Mouse (Mus musculus): ENCODE results near the gene Tmbim6. TPM values are rescaled to one million over a fixed set of nuclear protein-coding genes. Genes with fewer than 3 reads are reported as not detected.

Gene Tmbim6
- polyA plus RNA-seq (2016; fragmentation: Nextera tagmentation; extraction: Ambion mirVana): 267 and 272 TPM in 2 replicates

GRCm38 (mm10) chr15:99392486-99393385 lies at the start of gene Tmbim6:
Gene Tmbim6, plus strand, starts transcription at chr15:99392882.
- WGBS: under 1% methylated on average over 51 of the region's 51 CpGs
- Histone ChIP-seq H3K4me3 (peak within 1 kb of the TSS; percentile 87), H3K27me3 (ENCODE audit: poor library complexity, severe bottlenecking) (no peaks in the 10 kb centered on the region), H3K36me3 (replicated peaks) (no peaks in the 10 kb centered on the region), H3K4me1 (peaks cover 52% of the 10 kb centered on the region), H3K27ac (peak within 1 kb of the TSS; percentile 94), H3K9me3 (no peaks in the 10 kb centered on the region)
- peak; percentile 99 for DNase-seq (ENCODE audit: extremely low spot score, low spot score)

GRCm38 (mm10) chr15:99343414-99344147 lies 49.1 kb upstream of the Tmbim6 start:
- H3K27me3 ChIP-seq (ENCODE audit: poor library complexity, severe bottlenecking): no peaks in the 10 kb centered on the region
- no peaks in the 10 kb centered on the region for H3K36me3 ChIP-seq (replicated peaks)
- DNase-seq (ENCODE audit: extremely low spot score, low spot score): no peak
- WGBS: 67% methylated on average over 5 of the region's 5 CpGs
- H3K9me3 ChIP-seq: no peaks in the 10 kb centered on the region
- H3K4me3 ChIP-seq: no peak overlapping the region; the same call in 1 of the 2 replicates
- H3K27ac ChIP-seq: peak overlapping the region; percentile 69
- peaks cover 57% of the 10 kb centered on the region for H3K4me1 ChIP-seq

GRCm38 (mm10) chr15:99344148-99344870 lies 48.4 kb upstream of the Tmbim6 start:
- H3K4me1 ChIP-seq: peaks cover 54% of the 10 kb centered on the region

GRCm38 (mm10) chr15:99344961-99345360 lies 47.7 kb upstream of the Tmbim6 start:
- WGBS: 84% methylated on average over 4 of the region's 4 CpGs
- no peaks in the 10 kb centered on the region for H3K27me3 ChIP-seq (ENCODE audit: poor library complexity, severe bottlenecking)
- no peaks in the 10 kb centered on the region for H3K9me3 ChIP-seq
- no peak overlapping the region for H3K4me3 ChIP-seq
- no peaks in the 10 kb centered on the region for H3K36me3 ChIP-seq (replicated peaks)
- DNase-seq (ENCODE audit: extremely low spot score, low spot score): no peak
- peaks cover 50% of the 10 kb centered on the region for H3K4me1 ChIP-seq
- 0 out of 2 replicates have a peak overlapping the region, but pooled peaks have one; percentile 69 for H3K27ac ChIP-seq

More at GRCm38 (mm10) chr15:99344148-99344870, 48.4 kb upstream of the Tmbim6 start:
- Histone ChIP-seq H3K27ac (peak overlapping the region; percentile 69), H3K4me3 (no peak overlapping the region), H3K9me3 (no peaks in the 10 kb centered on the region), H3K27me3 (ENCODE audit: poor library complexity, severe bottlenecking) (no peaks in the 10 kb centered on the region), H3K36me3 (replicated peaks) (no peaks in the 10 kb centered on the region)
- no peak for DNase-seq (ENCODE audit: extremely low spot score, low spot score)
- WGBS: 75% methylated on average over 8 of the region's 8 CpGs

- Histone ChIP-seq H3K4me1 (peaks cover 13% of the 10 kb centered on the region), H3K4me3 (no peak overlapping the region), H3K36me3 (replicated peaks) (no peaks in the 10 kb centered on the region), H3K27ac (no peak overlapping the region), H3K9me3 (no peaks in the 10 kb centered on the region), H3K27me3 (ENCODE audit: poor library complexity, severe bottlenecking) (no peaks in the 10 kb centered on the region)
- WGBS: 88% methylated on average over 6 of the region's 6 CpGs
- DNase-seq (ENCODE audit: extremely low spot score, low spot score): no peak
Measured at GRCm38 (mm10) chr15:99351610-99352009, 41.1 kb upstream of the Tmbim6 start.

GRCm38 (mm10) chr15:99352306-99352705 lies 40.4 kb upstream of the Tmbim6 start:
- Histone ChIP-seq H3K27ac (no peak overlapping the region), H3K27me3 (ENCODE audit: poor library complexity, severe bottlenecking) (no peaks in the 10 kb centered on the region), H3K4me1 (peaks cover 13% of the 10 kb centered on the region), H3K4me3 (no peak overlapping the region), H3K36me3 (replicated peaks) (no peaks in the 10 kb centered on the region), H3K9me3 (no peaks in the 10 kb centered on the region)
- 84% methylated on average over 5 of the region's 5 CpGs for WGBS
- no peak for DNase-seq (ENCODE audit: extremely low spot score, low spot score)

GRCm38 (mm10) chr15:99355660-99356059 lies 37.0 kb upstream of the Tmbim6 start:
- H3K4me3 ChIP-seq: no peak overlapping the region
- 83% methylated on average over 6 of the region's 6 CpGs for WGBS

GRCm38 (mm10) chr15:99356462-99356861 lies 36.2 kb upstream of the Tmbim6 start:
- Histone ChIP-seq H3K27ac (no peak overlapping the region), H3K4me1 (peaks cover 11% of the 10 kb centered on the region), H3K36me3 (replicated peaks) (no peaks in the 10 kb centered on the region), H3K4me3 (no peak overlapping the region), H3K27me3 (ENCODE audit: poor library complexity, severe bottlenecking) (no peaks in the 10 kb centered on the region), H3K9me3 (no peaks in the 10 kb centered on the region)
- DNase-seq (ENCODE audit: extremely low spot score, low spot score): no peak
- whole genome bisulfite sequencing: 87% methylated on average over 6 of the region's 6 CpGs

More at GRCm38 (mm10) chr15:99355660-99356059, 37.0 kb upstream of the Tmbim6 start:
- Histone ChIP-seq H3K9me3 (no peaks in the 10 kb centered on the region), H3K36me3 (replicated peaks) (no peaks in the 10 kb centered on the region), H3K4me1 (peaks cover 11% of the 10 kb centered on the region), H3K27ac (no peak overlapping the region), H3K27me3 (ENCODE audit: poor library complexity, severe bottlenecking) (no peaks in the 10 kb centered on the region)
- no peak for DNase-seq (ENCODE audit: extremely low spot score, low spot score)

GRCm38 (mm10) chr15:99358952-99359351 lies 33.7 kb upstream of the Tmbim6 start:
- Histone ChIP-seq H3K9me3 (no peaks in the 10 kb centered on the region), H3K27ac (no peak overlapping the region), H3K27me3 (ENCODE audit: poor library complexity, severe bottlenecking) (no peaks in the 10 kb centered on the region), H3K36me3 (replicated peaks) (no peaks in the 10 kb centered on the region), H3K4me3 (no peak overlapping the region), H3K4me1 (peaks cover 13% of the 10 kb centered on the region)
- no peak for DNase-seq (ENCODE audit: extremely low spot score, low spot score)
- 89% methylated on average over 9 of the region's 9 CpGs for WGBS

- no peaks in the 10 kb centered on the region for H3K36me3 ChIP-seq (replicated peaks)
- DNase-seq (ENCODE audit: extremely low spot score, low spot score): no peak
- H3K4me1 ChIP-seq: peaks cover 26% of the 10 kb centered on the region
- H3K27ac ChIP-seq: no peak overlapping the region
- H3K4me3 ChIP-seq: no peak overlapping the region
- 83% methylated on average over 7 of the region's 7 CpGs for WGBS
- H3K9me3 ChIP-seq: no peaks in the 10 kb centered on the region
- H3K27me3 ChIP-seq (ENCODE audit: poor library complexity, severe bottlenecking): peaks cover 5% of the 10 kb centered on the region; the same call in 1 of the 2 replicates
Measured at GRCm38 (mm10) chr15:99364022-99364530, 28.6 kb upstream of the Tmbim6 start.

GRCm38 (mm10) chr15:99364921-99365320 lies 27.8 kb upstream of the Tmbim6 start:
- Histone ChIP-seq H3K36me3 (replicated peaks) (no peaks in the 10 kb centered on the region), H3K9me3 (no peaks in the 10 kb centered on the region), H3K27me3 (ENCODE audit: poor library complexity, severe bottlenecking) (peaks cover 5% of the 10 kb centered on the region; the same call in 1 of the 2 replicates), H3K4me3 (no peak overlapping the region), H3K4me1 (peaks cover 35% of the 10 kb centered on the region), H3K27ac (0 out of 2 replicates have a peak overlapping the region, but pooled peaks have one; percentile 16)
- no peak for DNase-seq (ENCODE audit: extremely low spot score, low spot score)
- 73% methylated on average over 8 of the region's 8 CpGs for WGBS

Measured in forebrain, embryonic 10.5 days (tissue).